Mouse (Mus musculus) midbrain, embryonic 10.5 days (tissue): ENCODE data around the gene Snrnp40. TPM values are rescaled to one million over a fixed set of nuclear protein-coding genes. Genes with fewer than 3 reads are reported as not detected.

Experiments
- DNase-seq: peaks from one replicate; pipeline ENCODE4 v3.0.0-alpha.2; 2017; ENCODE audit warnings: low spot score
- H3K27ac ChIP-seq: fragments of 300-500 bp; sonication (generic); replicated peaks from 2 replicates; pipeline ENCODE4 v1.5.1; 2016; ENCODE audit warnings: mild to moderate bottlenecking
- H3K27me3 ChIP-seq: fragments of 300-500 bp; sonication (generic); 2 replicates; pipeline ENCODE4 v1.6.1; 2016; ENCODE audit warnings: low read depth, mild to moderate bottlenecking; ENCODE audit not compliant: poor library complexity, severe bottlenecking
- H3K36me3 ChIP-seq: fragments of 300-500 bp; sonication (generic); 2 replicates; pipeline ENCODE4 v1.6.1; 2016; ENCODE audit warnings: mild to moderate bottlenecking, moderate library complexity
- H3K4me1 ChIP-seq: fragments of 300-500 bp; sonication (generic); 2 replicates; pipeline ENCODE4 v1.6.1; 2016
- H3K4me3 ChIP-seq: fragments of 300-500 bp; sonication (generic); 2 replicates; pipeline ENCODE4 v1.5.1; 2016; ENCODE audit warnings: mild to moderate bottlenecking, moderate library complexity
- H3K9me3 ChIP-seq: fragments of 300-500 bp; sonication (generic); replicated peaks from 2 replicates; pipeline ENCODE4 v1.6.1; 2016; ENCODE audit warnings: mild to moderate bottlenecking
- WGBS: fragments of 180-500 bp; shearing (Covaris S2); methylation state at CpG from one replicate; pipeline ENCODE4 v1.1.7; 2016; 5-methylcytosine and 5-hydroxymethylcytosine counted together
- polyA plus RNA-seq: library from polyadenylated mRNA; unstranded; fragments of >200 nt; fragmentation: Nextera tagmentation; extraction: Ambion mirVana; gene quantifications from 2 replicates; pipeline ENCODE4 v1.2.1, GENCODE M21; 2016

Snrnp40 gene
- polyA plus RNA-seq, 1 experiment from 2014 or later = 229 TPM

DNA sequence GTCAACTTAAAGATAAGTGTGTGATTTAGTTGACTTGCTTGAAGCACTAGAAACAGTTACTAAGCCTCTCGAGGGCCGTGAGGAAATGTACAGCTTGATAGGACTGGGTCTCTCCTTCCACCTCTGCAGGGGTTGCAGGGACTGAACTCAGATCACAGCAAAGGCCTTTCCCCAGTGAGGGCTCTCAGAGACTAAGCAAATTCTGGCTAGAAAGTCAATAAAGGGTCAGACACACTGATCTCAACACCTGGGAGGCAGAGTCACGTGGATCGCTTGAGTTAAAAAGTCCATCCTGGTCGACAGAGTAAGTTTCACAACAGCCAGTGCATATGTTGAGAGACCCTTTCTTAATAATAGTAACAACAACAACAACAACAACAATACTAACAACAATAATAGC, 24.1 kb upstream of the Snrnp40 start:
- no peaks in the 10 kb centered on the region for H3K9me3 ChIP-seq
- no peak for DNase-seq
- no peak overlapping the region for H3K4me3 ChIP-seq
- H3K36me3 ChIP-seq = peaks cover 67% of the 10 kb centered on the region
- H3K4me1 ChIP-seq = no peaks in the 10 kb centered on the region
- 92% methylated on average over 5 of the region's 5 CpGs for WGBS
- H3K27me3 ChIP-seq = no peaks in the 10 kb centered on the region
- no peak overlapping the region for H3K27ac ChIP-seq

DNA sequence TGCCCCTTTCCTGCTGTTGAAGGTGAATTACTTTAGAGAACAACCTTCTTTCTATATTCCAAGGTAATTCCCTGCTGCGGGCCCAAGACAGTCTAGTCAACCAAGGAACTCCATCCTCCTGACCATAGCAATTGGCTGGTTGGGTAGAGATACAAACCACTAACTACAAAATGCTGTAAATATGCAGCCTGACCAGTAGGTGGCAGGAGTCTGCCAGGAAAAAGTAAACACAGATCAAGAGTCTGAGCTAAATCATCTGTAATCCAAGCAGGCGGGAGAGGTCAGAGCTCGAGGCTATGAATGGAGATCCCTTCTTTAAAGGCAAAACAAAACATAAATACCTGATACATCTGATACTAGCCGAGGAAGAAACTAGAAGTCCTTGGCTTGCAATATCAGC, 18.2 kb upstream of the Snrnp40 start:
- H3K27me3 ChIP-seq = no peaks in the 10 kb centered on the region
- H3K27ac ChIP-seq = no peak overlapping the region
- H3K9me3 ChIP-seq = no peaks in the 10 kb centered on the region
- H3K4me3 ChIP-seq = no peak overlapping the region
- no peaks in the 10 kb centered on the region for H3K4me1 ChIP-seq
- H3K36me3 ChIP-seq = peaks cover 58% of the 10 kb centered on the region
- WGBS = 36% methylated on average over 4 of the region's 4 CpGs
- DNase-seq = peak; percentile 48

DNA sequence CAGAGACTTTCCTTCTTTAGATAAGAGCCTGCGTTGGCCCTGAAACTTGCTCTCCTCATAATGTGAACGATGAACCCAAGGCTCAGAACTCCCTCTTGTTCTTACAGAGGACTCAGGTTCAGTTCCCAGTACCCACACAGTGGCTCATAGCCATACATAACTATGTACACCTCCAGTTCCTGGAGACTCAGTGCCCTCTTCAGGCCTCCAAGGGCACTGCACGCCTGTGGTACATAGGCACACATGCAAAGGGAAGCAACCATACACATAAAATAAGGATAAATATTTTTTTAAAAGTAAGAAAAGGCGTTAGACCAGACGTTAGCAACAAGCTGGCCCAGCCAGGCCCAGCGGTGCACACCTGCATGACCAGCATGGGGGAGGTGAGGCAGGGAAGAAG, 10.3 kb upstream of the Snrnp40 start:
- no peak overlapping the region for H3K4me3 ChIP-seq
- WGBS = 94% methylated on average over 6 of the region's 6 CpGs
- H3K27me3 ChIP-seq = no peaks in the 10 kb centered on the region
- no peak overlapping the region for H3K27ac ChIP-seq
- H3K4me1 ChIP-seq = no peaks in the 10 kb centered on the region
- peaks cover 94% of the 10 kb centered on the region for H3K36me3 ChIP-seq
- no peak for DNase-seq
- no peaks in the 10 kb centered on the region for H3K9me3 ChIP-seq

GRCm38 (mm10) chr4:130350690-130351422, 9.1 kb upstream of the Snrnp40 start:
- WGBS = 92% methylated on average over 16 of the region's 16 CpGs
- Histone ChIP-seq H3K9me3 (no peaks in the 10 kb centered on the region), H3K36me3 (peaks cover 92% of the 10 kb centered on the region), H3K4me1 (no peaks in the 10 kb centered on the region), H3K27me3 (no peaks in the 10 kb centered on the region), H3K4me3 (no peak overlapping the region), H3K27ac (no peak overlapping the region)
- DNase-seq = no peak

DNA sequence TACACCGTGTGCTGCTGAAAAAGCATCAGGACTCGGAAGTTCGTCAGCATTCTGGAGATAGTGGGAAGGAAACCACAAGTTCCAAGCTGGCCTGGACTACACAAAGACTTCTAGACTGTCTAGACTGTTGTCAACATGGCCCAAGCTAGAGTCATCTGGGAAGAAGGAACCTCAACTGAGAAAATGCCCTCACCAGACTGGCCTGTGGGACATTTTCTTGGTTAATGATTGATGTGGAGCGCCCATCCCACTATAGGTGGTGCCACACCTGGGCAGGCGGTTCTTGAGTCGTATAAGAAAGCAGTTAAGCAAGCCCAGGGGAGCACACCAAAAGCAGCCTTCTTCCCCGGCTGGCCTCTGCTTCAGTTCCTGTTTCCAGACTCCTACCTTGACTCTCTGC, 7.3 kb upstream of the Snrnp40 start:
- H3K9me3 ChIP-seq = 0 out of 2 replicates have a peak, but pooled peaks cover 3% of the 10 kb centered on the region
- 94% methylated on average over 7 of the region's 7 CpGs for WGBS
- no peak overlapping the region for H3K4me3 ChIP-seq
- no peaks in the 10 kb centered on the region for H3K4me1 ChIP-seq
- H3K27ac ChIP-seq = no peak overlapping the region
- no peaks in the 10 kb centered on the region for H3K27me3 ChIP-seq
- DNase-seq = no peak
- H3K36me3 ChIP-seq = peaks cover 91% of the 10 kb centered on the region

DNA sequence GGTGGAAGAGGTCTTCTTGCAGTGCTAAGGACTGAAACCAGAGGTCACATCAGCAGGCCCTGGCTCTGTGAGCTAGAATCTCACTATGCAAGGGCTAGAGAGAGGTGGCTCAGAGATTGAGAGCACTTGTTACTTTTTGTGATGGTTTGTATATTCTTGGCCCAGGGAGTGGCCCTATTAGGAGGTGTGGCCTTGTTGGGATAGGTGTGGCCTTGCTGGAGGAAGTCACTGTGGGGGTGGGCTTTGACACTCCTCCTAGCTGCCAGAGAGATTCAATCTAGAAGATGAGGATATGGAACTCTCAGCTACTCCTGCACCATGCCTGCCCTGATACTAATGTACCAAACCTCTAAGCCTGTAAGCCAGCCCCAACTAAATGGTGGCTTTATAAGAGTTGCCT, 2.0 kb upstream of the Snrnp40 start:
- H3K27ac ChIP-seq = no peak overlapping the region
- H3K9me3 ChIP-seq = 0 out of 2 replicates have a peak, but pooled peaks cover 3% of the 10 kb centered on the region
- no peaks in the 10 kb centered on the region for H3K27me3 ChIP-seq
- H3K36me3 ChIP-seq = peaks cover 52% of the 10 kb centered on the region
- no peak overlapping the region for H3K4me3 ChIP-seq
- H3K4me1 ChIP-seq = peaks cover 27% of the 10 kb centered on the region
- DNase-seq = no peak

- Histone ChIP-seq H3K36me3 (peaks cover 51% of the 10 kb centered on the region), H3K4me1 (peaks cover 27% of the 10 kb centered on the region), H3K4me3 (peak overlapping the region; percentile 96), H3K27me3 (no peaks in the 10 kb centered on the region), H3K27ac (peak overlapping the region; percentile 91), H3K9me3 (0 out of 2 replicates have a peak, but pooled peaks cover 3% of the 10 kb centered on the region)
- DNase-seq = no peak
- under 1% methylated on average over 19 of the region's 19 CpGs for WGBS
Observed at GRCm38 (mm10) chr4:130360238-130360590, 282 bp downstream of the Snrnp40 start.

- Histone ChIP-seq H3K4me1 (no peaks in the 10 kb centered on the region), H3K4me3 (no peak overlapping the region), H3K27ac (no peak overlapping the region), H3K36me3 (peaks cover 96% of the 10 kb centered on the region), H3K9me3 (peaks cover 6% of the 10 kb centered on the region; the same call in 1 of the 2 replicates), H3K27me3 (no peaks in the 10 kb centered on the region)
- WGBS = 90% methylated on average over 4 of the region's 4 CpGs
- no peak for DNase-seq
Observed at GRCm38 (mm10) chr4:130376675-130377074, 16.7 kb downstream of the Snrnp40 start.

DNA sequence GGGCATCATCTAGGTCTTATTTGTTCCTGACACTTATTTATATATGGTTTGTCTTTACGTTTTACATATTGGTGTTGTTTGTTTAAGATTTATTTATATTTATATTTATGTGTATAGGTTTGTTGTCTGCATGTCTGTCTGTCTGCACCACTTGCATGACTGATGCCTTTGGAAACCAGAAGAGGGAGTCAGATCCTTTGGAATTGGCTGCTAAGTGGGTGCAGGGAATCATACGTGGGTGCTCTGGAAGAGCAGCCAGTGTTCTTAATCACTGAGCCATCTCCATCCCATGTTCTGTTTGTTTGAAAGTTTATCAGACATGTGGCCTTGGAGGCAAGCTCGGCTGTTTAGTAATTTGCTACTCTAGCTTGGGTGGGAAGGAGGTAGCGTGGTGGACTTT, 17.6 kb downstream of the Snrnp40 start:
- H3K4me1 ChIP-seq = no peaks in the 10 kb centered on the region
- H3K9me3 ChIP-seq = peaks cover 6% of the 10 kb centered on the region; the same call in 1 of the 2 replicates
- no peaks in the 10 kb centered on the region for H3K27me3 ChIP-seq
- no peak for DNase-seq
- H3K36me3 ChIP-seq = peaks cover 98% of the 10 kb centered on the region
- no peak overlapping the region for H3K4me3 ChIP-seq
- 89% methylated on average over 4 of the region's 4 CpGs for WGBS
- no peak overlapping the region for H3K27ac ChIP-seq

DNA sequence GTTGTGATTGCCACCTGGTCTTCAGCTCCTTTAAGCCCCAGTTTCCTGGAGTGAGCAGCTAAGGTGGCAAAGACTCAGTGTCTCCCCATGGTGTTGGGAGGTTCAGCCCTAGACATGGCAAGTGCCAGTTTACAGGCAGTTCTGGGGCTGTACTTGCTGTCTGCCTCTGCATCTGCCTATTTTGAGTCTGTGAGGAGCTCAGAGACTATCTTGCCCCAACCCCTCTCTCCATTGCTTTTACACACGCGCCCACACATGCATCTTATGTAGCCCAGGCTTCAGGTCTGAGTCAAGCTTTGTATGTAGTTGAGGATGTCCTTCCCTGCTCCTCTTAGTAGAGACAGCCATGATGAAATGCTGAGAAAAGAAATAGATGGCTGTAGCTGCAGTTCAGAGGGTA, 19.2 kb downstream of the Snrnp40 start:
- 99% methylated on average over 2 of the region's 2 CpGs for WGBS
- no peak for DNase-seq
- no peak overlapping the region for H3K27ac ChIP-seq
- no peaks in the 10 kb centered on the region for H3K4me1 ChIP-seq
- H3K9me3 ChIP-seq = peaks cover 6% of the 10 kb centered on the region; the same call in 1 of the 2 replicates
- peaks cover 98% of the 10 kb centered on the region for H3K36me3 ChIP-seq
- H3K4me3 ChIP-seq = no peak overlapping the region
- no peaks in the 10 kb centered on the region for H3K27me3 ChIP-seq

- no peak for DNase-seq
- Histone ChIP-seq H3K27me3 (no peaks in the 10 kb centered on the region), H3K36me3 (peaks cover 98% of the 10 kb centered on the region), H3K4me1 (no peaks in the 10 kb centered on the region), H3K27ac (no peak overlapping the region), H3K4me3 (no peak overlapping the region), H3K9me3 (peaks cover 6% of the 10 kb centered on the region; the same call in 1 of the 2 replicates)
- 90% methylated on average over 2 of the region's 2 CpGs for WGBS
Observed at GRCm38 (mm10) chr4:130380418-130380817, 20.5 kb downstream of the Snrnp40 start.

- WGBS = 88% methylated on average over 3 of the region's 3 CpGs
- no peak overlapping the region for H3K4me3 ChIP-seq
- H3K36me3 ChIP-seq = peaks cover 92% of the 10 kb centered on the region
- no peak for DNase-seq
- H3K27ac ChIP-seq = no peak overlapping the region
- H3K27me3 ChIP-seq = no peaks in the 10 kb centered on the region
- H3K9me3 ChIP-seq = no peaks in the 10 kb centered on the region
- peaks cover 11% of the 10 kb centered on the region for H3K4me1 ChIP-seq
Observed at GRCm38 (mm10) chr4:130387256-130387655, 27.3 kb downstream of the Snrnp40 start.

- WGBS = 79% methylated on average over 6 of the region's 6 CpGs
- peaks cover 70% of the 10 kb centered on the region for H3K36me3 ChIP-seq
- H3K27me3 ChIP-seq = no peaks in the 10 kb centered on the region
- H3K27ac ChIP-seq = 0 out of 2 replicates have a peak overlapping the region, but pooled peaks have one; percentile 4
- no peak overlapping the region for H3K4me3 ChIP-seq
- peaks cover 17% of the 10 kb centered on the region for H3K4me1 ChIP-seq
- no peak for DNase-seq
- no peaks in the 10 kb centered on the region for H3K9me3 ChIP-seq
Observed at GRCm38 (mm10) chr4:130389496-130389895, 29.6 kb downstream of the Snrnp40 start.
